Mouse (Mus musculus): Measurements from ENCODE around the gene Auts2.

GRCm38 (mm10) chr5:131606786-131607185 is 936.4 kb downstream of the Auts2 start:
- TF ChIP-seq POLR2A (IDR thresholded peaks at IDR 0.05; ENCODE audit: low read depth, low read length) (no peak), CTCF (conservative IDR thresholded peaks at IDR 0.05; ENCODE audit: insufficient read depth, insufficient read length, low read depth, low read length) (no peak)

All from kidney, adult 2 months (tissue).